Mouse (Mus musculus) kidney, embryonic 15.5 days (tissue): Measurements from ENCODE around the gene Wif1. TPM values are rescaled to one million over a fixed set of nuclear protein-coding genes. Genes with fewer than 3 reads are reported as not detected.

Experiments
- polyA plus RNA-seq: library from polyadenylated mRNA; unstranded; fragments of >200 nt; fragmentation: Nextera tagmentation; extraction: Ambion mirVana; gene quantifications from 2 replicates; pipeline ENCODE4 v1.2.1, GENCODE M21; 2015

Wif1 gene
- polyA plus RNA-seq, 1 experiment from 2014 or later, result 2.1 TPM

Other genes starting within 250 kb of the Wif1 start
- 8.5 and 10.3 TPM in 2 replicates for gene Msrb3, start 134.9 kb upstream of the Wif1 start, polyA plus RNA-seq
- gene Lemd3, start 54.6 kb upstream of the Wif1 start, polyA plus RNA-seq, result 2.8 and 3.1 TPM in 2 replicates